Mouse (Mus musculus) myocyte (in vitro differentiated cells): ENCODE measurements around the gene Kctd13.

Source experiments
- CEBPB ChIP-seq: IDR thresholded peaks from 2 replicates; pipeline ENCODE4 v1.6.1; 2011; ENCODE audit warnings: mild to moderate bottlenecking, moderate library complexity; ENCODE audit not compliant: poor library complexity, insufficient read depth, severe bottlenecking
- E2F4 ChIP-seq: IDR thresholded peaks from one replicate; pipeline ENCODE4 v1.6.1; 2011; ENCODE audit warnings: mild to moderate bottlenecking, control low read depth, moderate library complexity; ENCODE audit not compliant: insufficient read depth
- MAX ChIP-seq: IDR thresholded peaks from one replicate; pipeline ENCODE4 v1.6.1; 2011; ENCODE audit warnings: low read depth, mild to moderate bottlenecking, control low read depth
- MYOG ChIP-seq, 3 experiments: IDR thresholded peaks; one replicate each; pipeline ENCODE4 v1.6.1; 2011; ENCODE audit warnings: control low read depth in 2 of 3, low read depth in 2 of 3, mild to moderate bottlenecking in 2 of 3; ENCODE audit not compliant: insufficient read length in 2 of 3, control insufficient read depth in 1 of 3, insufficient read depth in 1 of 3
- POLR2A ChIP-seq: IDR thresholded peaks from one replicate; pipeline ENCODE4 v1.6.1; 2011; ENCODE audit warnings: low read depth, mild to moderate bottlenecking, control low read depth, moderate library complexity; ENCODE audit not compliant: insufficient read length
- POLR2AphosphoS2 ChIP-seq: IDR thresholded peaks from one replicate; pipeline ENCODE4 v1.6.1; 2011; ENCODE audit warnings: low read depth, control low read depth; ENCODE audit not compliant: insufficient read length
- REST ChIP-seq: IDR thresholded peaks from one replicate; pipeline ENCODE4 v1.6.1; 2011; ENCODE audit warnings: mild to moderate bottlenecking, control low read depth, moderate library complexity; ENCODE audit not compliant: insufficient read depth, insufficient read length
- TCF12 ChIP-seq: IDR thresholded peaks from one replicate; pipeline ENCODE4 v1.6.1; 2011; ENCODE audit warnings: mild to moderate bottlenecking, control low read depth; ENCODE audit not compliant: poor library complexity, insufficient read depth, severe bottlenecking

DNA sequence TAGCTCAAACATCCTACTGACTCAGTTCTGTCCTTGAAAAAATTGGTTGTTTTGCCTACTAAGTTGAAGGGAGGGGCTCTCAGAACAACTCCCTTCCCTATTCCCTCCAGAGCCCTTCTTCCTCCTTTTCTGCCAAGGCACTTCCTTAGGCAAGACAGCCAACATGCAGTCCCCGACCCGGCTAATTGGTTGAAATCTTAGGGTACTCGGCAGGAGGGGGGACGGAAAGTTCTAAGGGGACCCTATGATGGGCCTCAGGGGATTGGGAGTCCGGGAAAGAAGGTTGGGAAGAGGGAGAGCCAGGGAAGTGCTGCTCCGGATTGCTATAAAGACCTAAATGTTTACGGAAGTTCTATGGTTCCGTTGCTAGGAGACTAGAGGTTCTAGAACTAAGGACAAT is 46.8 kb downstream of the Kctd13 start:
- TF ChIP-seq POLR2A (no peak), POLR2AphosphoS2 (no peak), E2F4 (no peak), REST (no peak), MAX (no peak), MYOG (IDR thresholded peaks at IDR 0.05; ENCODE audit: control insufficient read depth in 1 of 3, insufficient read depth in 1 of 3, insufficient read length in 2 of 3, low read depth in 2 of 3) (no peak), TCF12 (no peak), CEBPB (no peak)
